Mouse (Mus musculus) right cerebral cortex, adult 18-20 months (tissue): ENCODE data around the gene Dld.

Experiments used
- DNase-seq: peaks from one replicate; pipeline ENCODE4 v3.0.0; 2022; ENCODE audit warnings: mixed read lengths

Dld gene

GRCm38 (mm10) chr12:31318409-31318963, 32.8 kb downstream of the Dld start:
- no peak for DNase-seq

- DNase-seq: no peak
These were observed 33.4 kb downstream of the Dld start for GRCm38 (mm10) chr12:31317670-31318408.

- no peak for DNase-seq
These were observed 35.3 kb downstream of the Dld start for GRCm38 (mm10) chr12:31315961-31316360.

GRCm38 (mm10) chr12:31314310-31314709, 36.9 kb downstream of the Dld start:
- DNase-seq: no peak

GRCm38 (mm10) chr12:31313136-31313535, 38.1 kb downstream of the Dld start:
- no peak for DNase-seq

- no peak for DNase-seq
These were observed 39.0 kb downstream of the Dld start for GRCm38 (mm10) chr12:31312281-31312680.

GRCm38 (mm10) chr12:31311671-31312265, 39.5 kb downstream of the Dld start:
- no peak for DNase-seq

- no peak for DNase-seq
These were observed 40.6 kb downstream of the Dld start for GRCm38 (mm10) chr12:31310687-31311086.

GRCm38 (mm10) chr12:31307756-31308155, 43.5 kb downstream of the Dld start:
- DNase-seq: no peak

- no peak for DNase-seq
These were observed 44.2 kb downstream of the Dld start for GRCm38 (mm10) chr12:31307011-31307410.

GRCm38 (mm10) chr12:31306075-31306675, 45.1 kb downstream of the Dld start:
- peak; percentile 39 for DNase-seq

- DNase-seq: no peak
These were observed 48.3 kb downstream of the Dld start for GRCm38 (mm10) chr12:31302766-31303511.

GRCm38 (mm10) chr12:31302266-31302665, 49.0 kb downstream of the Dld start:
- no peak for DNase-seq

GRCm38 (mm10) chr12:31300276-31300675, 51.0 kb downstream of the Dld start:
- no peak for DNase-seq

- no peak for DNase-seq
These were observed 51.5 kb downstream of the Dld start for GRCm38 (mm10) chr12:31299676-31300197.

- DNase-seq: no peak
These were observed 52.1 kb downstream of the Dld start for GRCm38 (mm10) chr12:31299126-31299525.

GRCm38 (mm10) chr12:31298530-31298929, 52.7 kb downstream of the Dld start:
- no peak for DNase-seq

GRCm38 (mm10) chr12:31298122-31298521, 53.1 kb downstream of the Dld start:
- DNase-seq: no peak

- DNase-seq: no peak
These were observed 55.2 kb downstream of the Dld start for GRCm38 (mm10) chr12:31296097-31296496.

- DNase-seq: no peak
These were observed 55.7 kb downstream of the Dld start for GRCm38 (mm10) chr12:31295505-31295904.

GRCm38 (mm10) chr12:31294996-31295395, 56.3 kb downstream of the Dld start:
- DNase-seq: no peak

GRCm38 (mm10) chr12:31294526-31294925, 56.7 kb downstream of the Dld start:
- no peak for DNase-seq
